Mouse (Mus musculus): ENCODE results near the gene Ano2.

The Ano2 gene

DNA sequence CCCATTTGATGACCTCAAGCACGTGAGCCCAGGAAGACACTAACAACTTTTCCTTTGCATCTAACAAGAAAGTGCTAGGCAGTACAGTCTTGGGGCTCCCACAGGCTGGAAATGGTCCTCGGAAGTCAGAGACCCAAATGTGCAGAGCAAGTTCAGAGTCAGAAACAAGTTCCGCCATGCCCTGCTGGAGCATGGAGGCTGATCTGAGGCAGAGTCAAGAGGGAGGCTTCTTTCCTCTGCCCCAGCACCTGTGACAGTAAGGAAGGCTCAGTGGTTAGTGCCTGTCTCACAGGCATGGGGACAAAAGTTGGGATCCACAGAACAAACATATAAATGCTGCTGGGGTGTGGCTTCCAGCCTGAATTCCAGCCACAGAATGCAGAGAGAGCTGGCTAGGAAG lies 390.3 kb downstream of the Ano2 start:
- no peak for DNase-seq

DNA sequence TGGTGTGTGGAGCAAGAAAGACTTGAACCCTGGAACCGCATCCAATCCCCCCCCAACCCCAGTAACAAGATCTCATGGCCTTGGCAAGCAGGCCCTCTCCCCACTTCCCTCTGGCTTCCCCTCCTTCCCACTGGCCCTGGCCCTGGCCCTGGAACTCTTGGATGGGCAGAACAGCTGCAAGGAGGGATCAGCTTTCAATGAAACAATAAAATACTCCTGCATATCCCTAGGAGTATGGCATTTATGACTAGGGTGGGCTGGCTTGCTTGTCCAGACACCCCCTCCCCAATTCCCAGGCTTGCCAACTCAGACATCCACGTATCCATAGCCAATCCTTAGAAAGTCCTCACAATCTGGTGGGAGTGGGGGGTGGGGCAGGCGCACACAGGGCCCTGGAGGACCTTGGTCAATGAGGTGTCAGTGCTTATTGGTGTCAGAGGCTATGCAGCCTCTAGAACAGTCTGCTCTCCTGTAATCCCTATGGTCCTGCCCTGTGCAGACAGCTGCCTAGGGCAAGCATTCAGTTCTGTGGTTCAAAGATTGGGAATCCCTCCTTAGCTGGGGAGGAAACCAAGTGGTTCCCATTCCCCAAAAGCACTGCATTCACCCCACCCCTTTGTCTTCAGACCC lies 396.2 kb downstream of the Ano2 start:
- DNase-seq: no peak

DNA sequence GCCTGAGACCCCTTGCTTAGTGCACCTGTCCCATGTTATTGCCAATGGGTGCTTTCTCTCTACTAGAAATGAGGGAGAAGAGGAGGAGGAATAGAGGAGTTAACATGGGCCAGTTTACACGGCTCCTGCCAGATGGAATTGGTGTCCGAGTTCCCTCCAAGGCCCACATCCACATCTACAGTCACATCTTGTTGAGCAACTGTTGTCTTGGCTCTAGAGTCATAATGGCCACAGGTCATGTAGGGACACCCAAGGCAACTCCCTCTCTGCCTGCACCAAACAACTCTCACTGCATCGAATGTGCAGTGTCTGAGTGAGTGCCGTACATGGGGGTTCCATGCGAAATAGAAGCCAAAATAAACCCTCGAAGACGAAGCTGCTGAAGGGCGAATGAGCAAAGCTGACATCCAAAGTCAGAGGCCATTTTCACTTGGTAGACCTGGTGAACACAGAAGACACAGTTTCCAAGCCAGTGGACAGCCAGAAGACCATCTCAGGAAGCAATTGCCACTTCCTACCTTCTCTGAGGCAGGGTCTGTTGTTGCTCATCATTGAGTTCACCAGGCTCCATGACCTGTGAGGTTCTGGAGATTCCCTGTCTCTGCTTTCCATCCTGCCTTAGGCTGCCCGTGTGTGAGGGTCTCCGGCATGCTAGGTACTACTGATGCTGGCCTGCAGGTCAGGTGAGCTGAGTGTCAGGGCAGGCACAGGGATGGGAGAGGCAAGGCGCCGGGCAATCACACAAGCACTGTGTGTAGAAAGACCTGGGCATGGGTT lies 398.5 kb downstream of the Ano2 start:
- no peak for DNase-seq
